Mouse (Mus musculus) mouse embryonic stem cell (cell line): ENCODE results near the gene Mtfp1.
"Not testable (repeated sequence)": the region's sequence is repeated elsewhere in the genome, so short reads cannot be mapped to it uniquely, and the experiment has no call there.

ENCODE experiments used
- in situ Hi-C, 2 experiments: fragments of 300-500 bp; cut with MboI; formaldehyde crosslinking; loops; 1 replicate in 1 of 2; 3 replicates in 1 of 2; pipeline ENCODE4 v1.14.3; 2019 to 2020; ENCODE audit warnings: low sequenced_read_pairs in 2 of 2, low pct_unique_long_range_greater_than_20kb in 1 of 2, mixed read lengths in 1 of 2; ENCODE audit not compliant: unreplicated experiment in 1 of 2

Gene Mtfp1

DNA sequence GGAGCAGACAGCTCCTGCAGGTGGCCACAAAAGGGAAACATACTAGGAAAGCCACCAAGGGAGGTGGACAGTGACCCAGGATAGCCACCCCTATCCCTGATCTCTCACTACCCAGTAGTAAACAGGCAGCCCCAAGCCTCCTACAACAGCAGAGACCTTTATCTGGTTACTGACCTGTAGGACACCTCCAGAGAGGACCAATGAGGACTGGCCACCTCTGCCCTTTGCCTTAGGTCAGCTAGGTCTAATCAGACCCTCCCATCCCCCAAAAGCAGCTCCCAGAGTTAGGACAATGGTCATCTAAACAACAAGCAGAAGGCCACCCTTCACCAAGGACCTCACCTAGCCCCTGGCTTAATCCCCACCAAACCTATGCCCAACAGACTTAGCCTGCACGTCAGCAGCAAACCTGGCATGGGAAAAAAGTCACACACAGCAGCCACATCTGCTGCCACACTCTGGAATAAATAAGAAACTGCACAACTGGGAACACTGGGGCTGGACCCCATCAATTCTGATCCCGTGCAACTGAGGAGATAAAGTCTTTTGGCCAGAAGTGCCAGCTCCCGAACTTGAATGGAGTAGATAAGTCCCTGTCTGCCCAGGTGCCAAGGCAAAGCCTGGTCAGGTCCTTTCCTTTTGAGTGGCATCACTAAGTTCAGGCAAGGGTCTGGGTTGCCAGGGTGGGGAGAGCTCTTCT lies 22.3 kb upstream of the Mtfp1 start:
- in situ Hi-C loops: no loop called here

DNA sequence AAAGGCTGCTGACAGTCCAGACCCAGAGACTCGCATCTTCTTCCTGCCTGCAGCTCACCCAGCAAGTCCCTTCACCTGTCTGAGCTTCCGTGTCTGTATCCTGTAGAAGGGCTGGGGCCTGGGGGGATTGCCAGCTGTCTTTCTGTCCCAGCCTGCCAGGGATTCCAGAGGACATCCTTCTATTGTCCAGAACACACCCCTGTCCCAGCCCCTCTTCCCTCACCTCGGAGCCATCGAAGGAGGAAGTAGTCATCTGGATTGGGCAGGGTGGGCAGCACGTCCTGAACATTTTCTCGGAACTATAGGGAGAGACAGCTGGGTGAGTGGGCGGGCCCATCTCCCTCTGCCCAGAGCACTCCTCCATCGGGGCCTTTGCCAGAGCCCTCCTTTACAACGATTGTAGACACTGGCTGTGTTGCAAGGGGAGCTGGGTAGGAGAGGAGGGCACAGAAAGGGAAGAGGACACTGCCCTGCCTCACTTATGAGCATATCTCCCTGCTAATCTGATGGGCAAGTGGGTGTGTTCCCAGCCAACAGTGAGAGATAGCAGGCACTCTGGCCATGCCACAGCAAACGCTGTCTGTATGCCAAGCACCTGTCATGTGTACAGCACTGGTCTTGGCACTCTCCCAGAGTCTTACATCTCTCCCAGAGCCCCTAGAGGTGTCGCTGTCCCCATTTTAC lies 21.4 kb upstream of the Mtfp1 start:
- in situ Hi-C loops: no loop called here

DNA sequence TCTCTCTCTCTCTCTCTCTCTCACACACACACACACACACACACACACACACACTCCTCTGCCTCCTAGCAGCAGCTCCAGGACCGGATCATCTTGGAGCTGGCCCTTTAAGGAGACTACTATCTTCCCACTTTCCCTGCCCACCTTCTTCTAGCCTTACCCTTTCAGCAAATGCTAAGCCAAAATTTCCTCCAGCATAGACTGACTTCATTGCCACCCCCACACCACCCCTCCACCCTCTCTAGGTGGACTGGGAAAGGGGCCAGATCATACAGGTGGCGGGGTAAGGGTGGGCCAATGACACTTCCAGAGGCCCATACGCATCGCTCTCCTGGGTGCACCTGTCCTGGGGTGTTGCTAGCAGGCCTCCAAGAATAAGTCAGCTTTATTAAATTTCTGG lies 20.2 kb upstream of the Mtfp1 start:
- in situ Hi-C loops: no loop called here

DNA sequence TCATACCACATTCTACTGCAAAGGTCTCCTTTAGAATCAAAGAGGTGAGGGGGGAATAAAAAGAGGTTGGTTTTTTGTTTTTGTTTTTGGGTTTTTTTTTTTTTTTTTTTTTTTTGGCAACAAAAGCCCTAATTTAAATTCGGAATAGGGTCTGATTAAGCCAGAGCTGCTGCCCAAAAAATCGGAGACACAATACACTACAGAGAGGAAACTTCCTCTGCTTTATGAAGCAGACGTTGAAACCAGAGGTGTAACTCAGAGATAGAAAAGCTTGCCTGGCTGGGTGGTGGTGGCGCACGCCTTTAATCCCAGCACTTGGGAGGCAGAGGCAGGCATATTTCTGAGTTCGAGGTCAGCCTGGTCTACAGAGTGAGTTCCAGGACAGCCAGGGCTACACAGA lies 19.3 kb upstream of the Mtfp1 start:
- in situ Hi-C loops: not testable (repeated sequence)

DNA sequence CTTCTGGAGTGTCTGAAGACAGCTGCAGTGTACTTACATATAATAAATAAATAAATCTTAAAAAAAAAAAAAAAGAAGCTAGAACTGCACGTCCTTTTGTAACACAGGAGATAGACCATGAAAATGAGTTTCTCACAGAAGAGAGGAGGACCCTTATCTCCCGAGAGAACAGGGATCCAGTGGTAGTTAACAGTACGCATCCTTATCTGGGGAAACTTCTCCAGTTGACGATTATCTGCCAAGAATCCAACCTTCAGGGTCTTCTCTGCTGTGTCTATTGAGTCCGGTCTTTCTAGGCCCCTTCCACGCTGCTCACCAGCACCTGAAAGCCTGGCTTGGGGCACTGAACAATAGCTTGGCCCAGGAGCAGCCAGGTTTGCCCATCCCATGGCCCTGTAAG lies 18.7 kb upstream of the Mtfp1 start:
- in situ Hi-C loops: no loop called here

DNA sequence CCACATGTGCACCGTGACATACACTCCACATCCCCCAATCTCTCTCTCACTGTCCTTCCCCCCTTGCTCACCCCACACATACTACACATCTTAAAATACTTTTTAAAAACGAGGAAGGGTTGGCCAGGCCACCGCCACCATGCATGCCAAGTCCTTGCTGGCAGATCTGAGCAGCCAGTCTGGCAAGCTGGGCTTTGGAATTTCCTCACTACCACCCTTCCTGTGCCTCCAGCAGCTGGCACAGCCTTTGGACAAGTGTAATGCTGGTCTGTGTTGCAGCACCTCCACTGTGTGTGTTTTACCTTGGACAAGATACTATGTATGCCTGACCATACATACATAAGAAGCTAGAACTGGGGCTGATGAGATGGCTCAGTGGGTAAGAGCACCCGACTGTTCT lies 18.3 kb upstream of the Mtfp1 start:
- in situ Hi-C loops: no loop called here

DNA sequence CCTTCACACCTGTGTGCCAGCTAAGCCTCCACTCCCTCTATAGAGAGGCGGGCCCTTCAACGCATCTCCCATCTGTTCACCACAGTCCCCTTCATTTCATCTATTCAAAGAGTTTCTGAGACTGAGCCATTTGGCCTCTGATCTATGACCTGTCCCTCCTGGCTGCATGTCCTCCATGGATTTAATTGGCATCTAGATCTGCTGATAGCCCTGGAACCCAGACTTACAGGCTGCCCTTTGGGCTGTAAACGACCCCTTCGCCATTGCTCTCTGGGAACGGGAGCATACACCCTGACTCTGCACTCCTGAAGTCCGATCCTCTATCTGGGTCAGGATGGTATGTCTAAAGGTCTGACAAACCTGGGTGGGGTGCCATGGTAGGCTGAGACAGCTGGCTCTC lies 17.6 kb upstream of the Mtfp1 start:
- in situ Hi-C loops: no loop called here

DNA sequence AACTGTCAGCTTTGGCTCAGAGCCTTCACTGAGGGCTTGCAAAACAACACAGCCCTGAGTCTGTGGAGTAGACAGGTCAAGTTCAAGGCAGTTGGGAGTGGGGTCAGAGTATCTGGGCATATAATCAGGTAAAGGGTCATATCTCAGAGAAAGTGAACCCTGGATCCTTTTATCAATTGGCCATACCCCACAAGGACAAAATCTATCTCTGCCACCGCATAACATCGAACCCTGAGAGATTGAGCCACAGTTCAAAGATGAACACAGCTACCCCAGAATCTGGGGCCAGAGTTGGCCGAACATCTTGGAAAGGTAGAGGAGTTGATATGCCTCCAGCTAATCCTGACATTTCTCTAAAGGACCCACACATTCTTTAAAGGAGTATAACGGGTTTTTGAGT lies 16.8 kb upstream of the Mtfp1 start:
- in situ Hi-C loops: no loop called here

DNA sequence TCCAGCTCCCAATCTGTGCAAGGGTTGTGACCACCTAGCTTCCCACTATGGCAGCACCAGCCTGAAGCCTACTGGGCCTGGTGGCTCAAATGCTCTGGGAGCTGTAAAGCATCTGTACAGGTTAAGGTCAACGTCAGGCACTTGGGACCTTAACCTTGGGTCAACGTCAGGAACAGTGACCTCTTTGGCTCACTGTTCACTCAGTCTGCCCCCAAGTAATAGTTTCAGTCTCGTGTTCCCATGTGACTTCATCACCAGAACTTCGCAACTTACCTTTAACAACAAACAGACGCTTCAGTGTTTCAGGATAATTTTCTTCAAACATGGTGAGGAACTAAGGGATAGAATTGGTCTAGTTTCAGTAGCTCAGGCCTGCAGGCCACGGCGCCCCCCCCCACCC lies 13.4 kb upstream of the Mtfp1 start:
- in situ Hi-C loops: no loop called here

DNA sequence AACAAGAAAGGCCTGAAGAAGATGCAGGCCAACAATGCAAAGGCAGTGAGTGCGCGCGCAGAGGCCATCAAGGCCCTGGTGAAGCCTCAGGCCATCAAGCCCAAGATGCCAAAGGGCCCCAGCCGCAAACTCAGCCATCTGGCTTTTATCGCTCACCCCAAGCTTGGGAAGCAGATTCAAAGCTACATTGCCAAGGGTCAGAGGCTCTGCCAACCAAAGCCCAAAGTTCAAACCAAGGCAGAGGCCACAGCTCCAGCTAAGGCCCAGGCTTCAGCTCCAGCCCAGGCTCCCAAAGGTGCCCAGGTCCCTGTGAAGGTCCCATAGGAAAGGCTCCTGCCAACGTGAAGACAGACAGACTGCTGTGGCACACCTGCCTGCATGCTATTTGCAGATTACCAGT lies 12.7 kb upstream of the Mtfp1 start:
- in situ Hi-C loops: not testable (repeated sequence)

DNA sequence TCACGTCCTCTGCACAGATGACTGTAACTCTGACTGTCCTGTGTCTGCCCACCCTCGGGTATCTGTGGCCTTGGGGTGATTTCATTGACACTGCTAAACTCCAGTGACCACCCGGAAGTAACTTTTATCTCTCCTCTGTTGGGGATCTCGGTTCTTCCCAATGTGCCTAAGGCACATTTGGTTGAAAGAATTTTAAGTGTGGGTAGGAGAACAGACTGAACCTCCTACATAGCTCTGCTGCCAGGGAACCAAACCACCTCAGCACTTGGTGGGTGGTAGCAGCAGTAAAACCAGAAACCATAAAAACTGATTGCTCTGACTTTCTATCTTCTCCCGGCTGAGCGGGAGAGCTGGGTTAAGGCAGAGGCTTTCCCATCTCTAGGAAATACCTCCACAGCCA lies 10.2 kb upstream of the Mtfp1 start:
- in situ Hi-C loops: no loop called here

DNA sequence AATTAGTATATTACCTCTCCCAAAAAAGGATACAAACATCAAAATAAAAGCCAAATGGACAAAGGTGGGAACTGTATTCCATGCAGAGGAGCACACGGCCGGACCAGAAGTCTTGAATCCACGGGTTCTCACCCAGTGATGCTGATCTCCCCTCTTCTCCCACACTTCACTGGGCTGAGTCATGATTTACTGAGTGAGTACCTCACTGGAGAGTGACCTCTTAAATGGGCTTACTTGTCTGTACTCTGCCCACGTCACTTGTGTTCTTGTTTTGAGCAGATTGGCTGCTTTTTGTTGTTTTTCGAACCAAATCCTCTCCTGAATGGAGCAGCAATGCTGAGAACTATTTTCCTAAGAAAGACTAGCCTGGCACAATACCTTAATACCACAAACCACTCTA lies 9.7 kb upstream of the Mtfp1 start:
- in situ Hi-C loops: no loop called here

DNA sequence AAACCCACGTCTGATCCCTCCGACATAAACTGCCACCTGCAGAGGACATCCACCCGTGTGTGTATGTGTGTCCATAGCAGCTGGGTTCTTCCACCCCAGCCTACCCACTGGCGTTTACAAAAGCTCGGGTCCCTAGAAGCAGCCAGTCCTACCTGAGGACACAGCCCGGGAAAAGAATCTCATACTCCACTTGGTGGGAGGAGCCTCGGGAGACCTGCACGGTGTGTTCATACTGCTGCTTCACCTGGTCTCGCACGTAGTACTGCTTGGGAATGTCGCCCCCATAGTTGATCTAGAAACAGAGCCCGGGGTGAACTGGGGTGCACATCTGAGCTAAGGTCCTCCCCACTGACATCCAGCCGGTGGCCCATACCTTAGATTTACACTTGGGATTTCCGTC lies 8.3 kb upstream of the Mtfp1 start:
- in situ Hi-C loops: no loop called here

DNA sequence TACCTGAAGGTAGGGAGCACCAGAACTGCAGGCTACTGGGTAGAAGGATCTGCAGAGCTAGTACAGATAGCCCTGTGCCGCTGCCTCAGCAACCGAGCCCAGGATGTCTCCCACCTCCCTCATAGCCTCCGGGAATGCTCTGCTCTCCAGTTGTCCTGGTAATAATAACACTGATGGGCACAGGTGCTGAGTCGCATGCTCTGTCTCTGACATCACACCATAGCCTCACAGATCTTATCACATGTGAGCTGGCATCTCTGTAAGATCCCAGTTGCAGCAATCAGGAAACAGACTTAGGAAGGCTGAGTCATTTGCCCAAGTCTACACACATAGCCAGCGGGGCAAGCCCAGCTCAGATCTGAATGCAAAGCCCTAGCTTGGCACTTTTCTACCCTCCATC lies 6.6 kb upstream of the Mtfp1 start:
- in situ Hi-C loops: no loop called here

DNA sequence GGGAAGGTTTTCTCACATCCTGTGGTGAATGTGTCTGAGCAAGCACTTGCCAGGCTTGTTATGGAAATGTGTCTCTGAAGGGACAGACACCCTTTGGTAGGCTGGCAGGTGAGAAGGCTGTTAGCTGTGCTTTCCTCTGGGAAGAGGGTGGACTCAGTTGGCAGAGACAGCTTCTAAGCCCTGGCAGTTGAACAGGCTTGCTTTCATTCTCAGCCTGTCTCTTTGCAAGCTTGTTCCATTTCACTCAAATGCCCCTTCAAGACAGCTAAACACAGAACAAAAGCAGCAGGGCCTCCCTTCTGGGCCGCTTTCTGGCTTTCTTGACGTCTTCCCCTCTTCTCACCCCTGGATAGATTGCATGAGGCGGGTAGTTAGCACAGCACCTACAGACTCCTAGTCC lies 4.2 kb upstream of the Mtfp1 start:
- in situ Hi-C loops: no loop called here

DNA sequence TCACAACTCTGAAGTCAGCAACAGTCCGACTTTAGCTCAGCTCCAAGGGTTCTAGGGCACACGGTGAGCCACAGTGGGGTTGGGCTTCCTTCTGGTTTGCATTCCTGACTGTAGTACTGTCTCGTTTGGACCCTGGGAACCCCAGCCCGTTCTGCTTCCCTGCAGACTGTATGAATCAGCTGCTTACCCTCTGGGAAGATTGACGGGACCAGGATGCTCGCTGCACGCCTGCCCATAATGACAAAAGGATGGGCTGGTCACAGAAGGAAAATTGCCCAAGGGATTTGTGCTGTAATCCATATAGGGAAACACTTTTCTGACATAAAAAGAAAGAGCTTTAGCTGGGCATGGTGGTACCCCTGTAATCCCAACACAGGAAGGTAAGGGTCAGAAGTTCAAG lies 3.6 kb upstream of the Mtfp1 start:
- in situ Hi-C loops: no loop called here

DNA sequence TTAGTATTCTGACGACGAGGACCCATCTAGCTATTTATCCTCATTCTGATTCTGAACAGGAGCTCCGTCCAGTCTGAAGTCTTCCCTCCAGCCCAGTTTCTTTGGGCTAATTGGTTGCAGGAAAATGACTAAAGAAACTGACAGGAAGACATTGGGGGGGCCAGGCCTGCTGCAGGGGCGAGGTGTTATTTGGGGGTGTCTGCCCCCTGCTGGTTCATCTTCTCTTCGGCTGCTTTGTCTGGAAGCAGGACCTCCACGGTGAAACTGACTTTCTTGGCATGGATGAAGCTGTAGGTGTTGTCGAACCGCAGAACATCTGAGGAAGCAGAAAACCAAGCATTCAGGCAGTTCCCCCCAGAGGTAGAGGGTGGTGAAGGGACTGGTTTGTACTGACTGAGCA lies 2.9 kb upstream of the Mtfp1 start:
- in situ Hi-C loops: no loop called here

DNA sequence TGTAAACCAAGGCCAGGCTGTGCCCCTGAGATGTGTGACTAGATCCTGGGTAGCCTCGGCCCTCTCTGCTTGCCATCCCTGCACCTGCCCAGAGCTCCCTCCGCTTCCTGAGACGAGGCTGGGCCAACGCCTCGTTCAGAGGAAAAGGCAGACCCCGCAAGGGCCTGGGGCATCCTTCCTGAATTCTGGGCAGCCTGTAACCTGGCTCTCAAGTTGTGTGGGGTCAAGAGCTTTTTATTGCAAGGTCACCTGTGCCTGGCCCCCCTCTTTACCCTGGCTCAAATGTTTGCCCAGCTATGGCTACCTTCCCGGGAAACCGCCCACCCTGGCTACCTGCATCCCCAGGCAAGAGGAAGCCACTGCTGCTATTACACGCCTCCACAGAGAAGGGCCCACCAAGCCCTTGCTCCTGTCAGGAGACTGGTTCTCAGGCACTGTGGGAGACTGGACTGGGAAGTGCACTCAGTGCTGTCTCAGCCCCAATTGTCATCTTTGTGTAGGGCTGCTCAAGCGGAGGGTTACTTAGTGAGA lies 1.9 kb upstream of the Mtfp1 start:
- in situ Hi-C loops: no loop called here

DNA sequence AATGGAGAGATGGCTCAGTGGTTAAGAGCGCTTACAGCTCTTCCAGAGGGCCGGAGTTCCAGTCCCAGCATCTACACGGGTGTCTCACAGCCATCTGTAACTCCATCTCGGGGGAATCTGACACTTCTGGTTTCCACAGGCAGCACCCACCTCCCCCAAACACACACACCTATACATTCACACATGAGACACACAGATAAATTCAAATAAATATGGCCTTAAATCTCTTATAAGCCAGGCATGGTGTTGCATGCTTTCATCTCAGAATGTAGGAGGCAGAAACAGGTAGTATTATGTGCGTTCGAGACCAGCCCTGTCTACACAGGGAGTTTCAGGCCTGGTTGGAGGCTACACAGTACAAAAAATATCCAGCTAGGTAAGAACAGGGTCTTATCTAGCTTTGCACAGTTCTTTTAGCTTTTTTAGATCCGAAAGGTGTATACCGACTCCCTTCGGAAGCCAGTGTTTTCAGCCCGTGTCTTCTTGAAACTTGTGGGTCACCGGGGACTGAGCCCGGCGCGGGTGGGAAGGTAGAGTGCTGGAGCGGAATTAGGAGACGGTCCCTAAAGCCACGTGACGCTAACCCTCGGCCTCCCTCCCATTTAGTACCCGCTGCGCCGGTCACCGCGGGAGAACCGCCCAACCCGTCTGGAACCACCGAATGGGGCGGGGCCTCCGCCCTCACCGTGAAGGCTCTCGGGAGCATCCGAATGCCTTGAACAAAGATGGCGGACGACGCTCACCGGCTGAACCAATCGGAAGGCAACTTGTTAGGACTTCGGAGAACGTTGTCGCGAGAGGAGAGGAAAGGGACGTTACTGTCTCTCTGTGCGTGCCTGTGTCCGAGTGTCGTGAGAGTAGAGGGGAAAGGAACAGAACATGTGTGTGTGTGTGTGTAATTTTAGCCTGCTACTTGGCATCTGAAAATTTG lies 1.1 kb upstream of the Mtfp1 start:
- in situ Hi-C loops: no loop called here
